20 mouse cellular contexts compared by ENCODE assay signal in the genomic region with DNA sequence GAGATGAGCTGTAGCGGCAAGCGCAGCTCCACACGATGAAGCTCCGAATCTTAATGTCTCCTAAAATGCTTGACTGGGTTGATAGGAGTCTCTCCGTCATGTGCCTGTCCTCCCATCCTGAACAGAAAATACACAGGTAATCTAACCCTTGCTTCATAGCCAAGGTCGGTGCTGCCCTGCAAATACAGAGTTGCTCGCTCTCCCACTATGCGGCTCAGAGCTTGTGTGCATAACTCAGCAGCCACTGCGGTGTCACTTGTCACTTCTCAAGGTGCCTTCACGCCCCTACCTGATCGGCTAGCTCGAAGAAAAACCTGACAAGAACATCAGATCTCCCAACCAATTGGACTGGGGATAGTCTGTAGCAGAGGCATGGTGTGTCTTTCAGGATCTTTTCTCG. TPM values are rescaled to one million over a fixed set of nuclear protein-coding genes. Genes with fewer than 3 reads are reported as not detected.
A peak's percentile ranks its signal among the peaks of the same experiment; 100 is the strongest.
DNase-seq lines count a peak whose midpoint lies in the region; ATAC-seq and TF ChIP-seq lines count a peak whose summit lies in the region.
"Had no signal": no experiment of that assay in that cellular context is flagged by ENCODE, and none has a peak within 500 bp of the region (broad histone marks: within the 10 kb centered on the region; RNA-seq: fewer than 3 reads in every experiment).

No protein-coding gene starts in this region.

- H3K9me3 ChIP-seq in hindbrain, embryonic 13.5 days: no peaks in the 10 kb centered on the region
- no peaks in the 10 kb centered on the region for H3K9me3 ChIP-seq in hindbrain, embryonic 11.5 days (ENCODE audit: control insufficient read depth, low read length)
- no peaks in the 10 kb centered on the region for H3K9me3 ChIP-seq in kidney, embryonic 16.5 days (ENCODE audit: low read length)
- no peaks in the 10 kb centered on the region for H3K9me3 ChIP-seq in hindbrain, postnatal 0 days (ENCODE audit: low read length)
- H3K9me3 ChIP-seq: embryonic facial prominence, embryonic 15.5 days; forebrain, embryonic 15.5 days had no signal

- 68% methylated on average over 13 of the region's 13 CpGs for WGBS in hindbrain, embryonic 13.5 days
- 80% methylated on average over 13 of the region's 13 CpGs for WGBS in hindbrain, embryonic 11.5 days
- 54% methylated on average over 13 of the region's 13 CpGs for WGBS in kidney, embryonic 16.5 days
- 75% methylated on average over 13 of the region's 13 CpGs for WGBS in hindbrain, postnatal 0 days

- no peak for TF ChIP-seq CTCF in hindbrain, postnatal 0 days (IDR thresholded peaks at IDR 0.05; ENCODE audit: low read depth)

- H3K4me2 ChIP-seq in hindbrain, embryonic 13.5 days: no peak overlapping the region
- no peak overlapping the region for H3K4me2 ChIP-seq in hindbrain, embryonic 11.5 days (replicated peaks; ENCODE audit: low read depth, low read length)
- peak overlapping the region; percentile 17; the same call in 1 of the 2 replicates for H3K4me2 ChIP-seq in kidney, embryonic 16.5 days (replicated peaks; ENCODE audit: low read depth, low read length)
- H3K4me2 ChIP-seq in hindbrain, postnatal 0 days (ENCODE audit: low read depth, low read length): no peak overlapping the region
- H3K4me2 ChIP-seq: embryonic facial prominence, embryonic 15.5 days; forebrain, embryonic 15.5 days; heart, embryonic 11.5 days had no signal

- H3K27ac ChIP-seq in hindbrain, embryonic 13.5 days: peak overlapping the region; percentile 9; the same call in 1 of the 2 replicates
- H3K27ac ChIP-seq in hindbrain, embryonic 11.5 days (ENCODE audit: low read depth, low read length): no peak overlapping the region
- no peak overlapping the region for H3K27ac ChIP-seq in kidney, embryonic 16.5 days (ENCODE audit: low read length)
- no peak overlapping the region for H3K27ac ChIP-seq in hindbrain, postnatal 0 days
- H3K27ac ChIP-seq: embryonic facial prominence, embryonic 15.5 days; forebrain, embryonic 15.5 days; heart, adult 2 months had no signal

- peaks cover 13% of the 10 kb centered on the region for H3K4me1 ChIP-seq in hindbrain, embryonic 13.5 days (replicated peaks)
- H3K4me1 ChIP-seq in hindbrain, embryonic 11.5 days (replicated peaks; ENCODE audit: control insufficient read depth, insufficient read depth, low read length): no peaks in the 10 kb centered on the region
- H3K4me1 ChIP-seq in kidney, embryonic 16.5 days (ENCODE audit: insufficient read depth, low read length): 0 out of 2 replicates have a peak, but pooled peaks cover 3% of the 10 kb centered on the region
- H3K4me1 ChIP-seq in hindbrain, postnatal 0 days (ENCODE audit: insufficient read depth, low read length): no peaks in the 10 kb centered on the region
- H3K4me1 ChIP-seq: embryonic facial prominence, embryonic 15.5 days; forebrain, embryonic 15.5 days had no signal

- intact Hi-C loops in gastrocnemius, postnatal 14 days (cut with DNase I; ENCODE audit: low total_unique reads): no loop called here

- H3K36me3 ChIP-seq in hindbrain, embryonic 13.5 days: 0 out of 2 replicates have a peak, but pooled peaks cover 2% of the 10 kb centered on the region
- no peaks in the 10 kb centered on the region for H3K36me3 ChIP-seq in hindbrain, embryonic 11.5 days (ENCODE audit: control insufficient read depth, insufficient read depth, low read length)
- no peaks in the 10 kb centered on the region for H3K36me3 ChIP-seq in kidney, embryonic 16.5 days (ENCODE audit: insufficient read depth, low read length)
- no peaks in the 10 kb centered on the region for H3K36me3 ChIP-seq in hindbrain, postnatal 0 days (ENCODE audit: insufficient read depth, low read length)
- H3K36me3 ChIP-seq: embryonic facial prominence, embryonic 15.5 days; forebrain, embryonic 15.5 days had no signal

- no peak overlapping the region for H3K9ac ChIP-seq in hindbrain, embryonic 13.5 days
- no peak overlapping the region for H3K9ac ChIP-seq in hindbrain, embryonic 11.5 days (ENCODE audit: low read depth, low read length)
- no peak overlapping the region for H3K9ac ChIP-seq in kidney, embryonic 16.5 days (replicated peaks; ENCODE audit: low read length)
- H3K9ac ChIP-seq in hindbrain, postnatal 0 days (replicated peaks; ENCODE audit: low read length): no peak overlapping the region
- H3K9ac ChIP-seq: embryonic facial prominence, embryonic 15.5 days; forebrain, embryonic 15.5 days had no signal

- H3K27me3 ChIP-seq in hindbrain, embryonic 13.5 days: no peaks in the 10 kb centered on the region
- no peaks in the 10 kb centered on the region for H3K27me3 ChIP-seq in hindbrain, embryonic 11.5 days (ENCODE audit: control insufficient read depth, insufficient read depth, low read length)
- no peaks in the 10 kb centered on the region for H3K27me3 ChIP-seq in kidney, embryonic 16.5 days (ENCODE audit: insufficient read depth, low read length)
- no peaks in the 10 kb centered on the region for H3K27me3 ChIP-seq in hindbrain, postnatal 0 days (ENCODE audit: insufficient read depth, low read length)
- H3K27me3 ChIP-seq: CH12.LX; embryonic facial prominence, embryonic 15.5 days; forebrain, embryonic 15.5 days had no signal

- no peak for ATAC-seq in hindbrain, embryonic 13.5 days (ENCODE audit: low FRiP score)
- no peak for ATAC-seq in hindbrain, embryonic 11.5 days (ENCODE audit: low FRiP score)
- no peak for ATAC-seq in kidney, embryonic 16.5 days (ENCODE audit: low FRiP score, low TSS enrichment)
- ATAC-seq in hindbrain, postnatal 0 days: 0 out of 2 replicates have a peak, but pooled peaks have one; percentile 43
- ATAC-seq: forebrain, embryonic 15.5 days; intestine, embryonic 16.5 days; Patski had no signal

- DNase-seq in hindbrain, embryonic 11.5 days (ENCODE audit: low spot score): no peak
- DNase-seq in kidney, adult 9 months: no peak
- peak; percentile 8 for DNase-seq in R1 (ENCODE audit: low read depth, low spot score)
- no peak for DNase-seq in hindbrain, postnatal 0 days (ENCODE audit: low spot score)
- no peak for DNase-seq in gastrocnemius, postnatal 14 days
- DNase-seq: adrenal gland, adult 8-10 months; cerebellum, adult 11 months; cerebellum, adult 8-10 months; cerebellum, postnatal 14 days; embryo, embryonic 11 days; heart, adult 2 months had no signal

- H3K4me3 ChIP-seq in hindbrain, embryonic 13.5 days: no peak overlapping the region
- H3K4me3 ChIP-seq in hindbrain, embryonic 11.5 days (ENCODE audit: low read depth, low read length): no peak overlapping the region
- 0 out of 2 replicates have a peak overlapping the region, but pooled peaks have one; percentile 6 for H3K4me3 ChIP-seq in kidney, embryonic 16.5 days (ENCODE audit: low read length)
- H3K4me3 ChIP-seq in hindbrain, postnatal 0 days (ENCODE audit: low read length): no peak overlapping the region
- H3K4me3 ChIP-seq: embryonic facial prominence, embryonic 15.5 days; erythroblast, embryonic 14.5 days; forebrain, embryonic 15.5 days; heart, adult 2 months had no signal

RNA-seq across cellular contexts. Expression of a gene that starts 58.1 kb away (rescaled TPM):
- polyA plus RNA-seq in hindbrain, embryonic 13.5 days (2015; fragmentation: Nextera tagmentation; extraction: Ambion mirVana): 7.3 and 7.7 TPM in 2 replicates
- polyA plus RNA-seq in hindbrain, embryonic 11.5 days (2014; fragmentation: Nextera tagmentation; extraction: Ambion mirVana): 2.6 TPM in 2 replicates
- polyA plus RNA-seq in kidney, embryonic 16.5 days (2015; fragmentation: Nextera tagmentation; extraction: Ambion mirVana): 0.91 and 1.1 TPM in 2 replicates
- 173 and 180 TPM in 2 replicates for total RNA-seq in hindbrain, postnatal 0 days (2014; rRNA removed)
- 13.8 and 15.5 TPM in 2 replicates for polyA plus RNA-seq in hindbrain, postnatal 0 days (2015; fragmentation: Nextera tagmentation; extraction: Ambion mirVana)
- 1 to 10 TPM; 1.6 to 3.0 TPM for total RNA-seq in gastrocnemius, postnatal 14 days (2021)
- polyA plus RNA-seq: erythroblast, embryonic 14.5 days had no signal
